Mouse (Mus musculus) megakaryocyte progenitor cell, adult 5-6 weeks (primary cell): ENCODE measurements around the gene Lifr. TPM values are rescaled to one million over a fixed set of nuclear protein-coding genes. Genes with fewer than 3 reads are reported as not detected.
A peak's percentile ranks its signal among the peaks of the same experiment; 100 is the strongest.

Experiments
- ATAC-seq: replicated peaks from 2 replicates; pipeline ENCODE4 v1.8.0; 2016; ENCODE audit warnings: mild to moderate bottlenecking, moderate TSS enrichment, inconsistent platforms; ENCODE audit not compliant: poor library complexity
- total RNA-seq, 2 experiments: library from RNA; stranded (forward) in 1 of 2; stranded (reverse) in 1 of 2; fragments of 157-497, 149-512 nt in 1 of 2; fragments of 200-1000 nt in 1 of 2; gene quantifications; 2 replicates each; pipeline versions ENCODE4 v1.2.3 to v1.2.4; 2015 to 2017

Lifr gene
- total RNA-seq (2015) (0.22 and 0.57 TPM in 2 replicates), total RNA-seq (2017) (0.25 and 0.27 TPM in 2 replicates)

DNA sequence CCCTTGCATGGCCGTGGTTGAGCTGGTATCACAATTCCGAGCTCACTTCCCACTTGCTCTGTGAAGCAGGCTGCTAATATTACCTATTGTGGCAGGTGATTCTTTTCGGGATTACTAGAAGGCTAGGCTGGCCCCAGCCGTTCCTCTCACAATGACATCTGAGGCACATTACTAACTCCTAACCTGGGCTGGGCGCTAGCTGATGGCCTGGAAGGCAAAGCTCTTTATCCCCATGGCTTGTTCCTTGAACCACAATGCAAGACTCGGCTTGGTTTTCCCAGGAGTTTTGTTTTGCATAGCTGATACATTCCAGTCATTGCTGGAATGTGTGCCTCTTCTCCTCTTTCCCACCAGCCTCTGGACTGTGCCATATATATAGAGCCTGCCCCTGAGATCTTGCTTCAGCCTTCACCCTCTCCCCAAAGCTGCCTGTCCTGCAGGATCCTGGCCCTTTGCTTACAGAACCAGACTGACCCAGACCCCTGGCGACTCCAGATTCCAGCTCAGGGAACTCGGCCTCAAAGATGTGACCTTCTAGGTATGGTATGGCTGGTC is at the start of gene Lifr:
Lifr (plus strand) TSS at position 404 of the 555 bp plus-strand sequence.
- ATAC-seq: no peak

DNA sequence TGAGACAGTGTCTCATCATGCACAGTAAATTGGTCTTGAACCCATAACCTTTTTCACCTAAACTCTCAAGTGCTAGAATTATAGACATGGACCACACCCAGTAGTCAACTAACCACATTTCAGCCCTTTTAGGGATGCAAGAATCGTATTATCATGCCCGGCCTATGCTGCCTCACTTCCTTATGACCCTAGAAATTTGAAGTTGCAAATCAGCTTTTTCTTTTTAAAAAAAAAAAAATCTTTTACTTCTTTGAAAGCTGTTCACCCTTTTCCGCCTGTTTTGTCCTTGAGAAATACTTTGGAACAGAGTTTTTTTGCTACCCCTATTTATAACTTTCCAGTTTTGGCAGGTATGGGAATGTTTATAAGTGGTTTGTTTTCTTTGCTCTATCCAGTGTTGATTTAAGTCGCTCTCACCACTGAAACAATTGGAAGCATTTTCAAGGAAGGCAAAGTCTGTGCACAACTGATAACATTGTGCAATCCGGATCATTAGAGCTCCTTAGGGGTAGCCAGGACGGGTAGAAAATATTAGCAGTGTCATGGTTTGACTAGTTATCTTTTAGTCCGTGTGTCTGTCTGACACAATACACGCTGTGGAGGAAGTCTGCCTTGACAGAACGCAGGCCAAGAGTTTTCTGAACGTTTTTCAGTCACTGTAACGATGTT is 46.2 kb upstream of the Lifr start:
- peak; percentile 68 for ATAC-seq

DNA sequence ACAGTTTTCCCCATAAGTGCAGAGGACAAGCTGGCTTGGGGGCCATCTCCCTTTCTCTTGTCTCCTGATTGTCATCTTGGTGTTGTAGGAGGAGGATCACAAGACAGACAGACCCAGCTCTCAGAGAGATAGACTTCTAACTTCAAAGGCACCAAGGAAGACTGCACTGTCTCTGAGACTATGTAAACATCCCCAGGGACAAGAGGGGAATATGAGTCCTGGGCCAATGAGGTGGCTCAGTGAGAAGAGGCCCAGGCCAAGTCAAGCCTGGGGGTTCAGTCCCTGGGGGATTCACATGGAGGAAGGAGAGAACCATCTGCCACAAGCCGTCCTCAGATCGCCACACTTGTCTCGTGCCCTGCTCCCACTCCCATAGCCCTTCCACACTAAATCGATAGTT is 45.4 kb upstream of the Lifr start:
- ATAC-seq: no peak

- no peak for ATAC-seq
These were observed 42.5 kb upstream of the Lifr start for GRCm38 (mm10) chr15:7047931-7048330.

GRCm38 (mm10) chr15:7048916-7049315 is 41.5 kb upstream of the Lifr start:
- no peak for ATAC-seq

GRCm38 (mm10) chr15:7051666-7052065 is 38.7 kb upstream of the Lifr start:
- no peak for ATAC-seq

- no peak for ATAC-seq
These were observed 38.3 kb upstream of the Lifr start for GRCm38 (mm10) chr15:7052117-7052516.

GRCm38 (mm10) chr15:7056851-7057250 is 33.6 kb upstream of the Lifr start:
- no peak for ATAC-seq

DNA sequence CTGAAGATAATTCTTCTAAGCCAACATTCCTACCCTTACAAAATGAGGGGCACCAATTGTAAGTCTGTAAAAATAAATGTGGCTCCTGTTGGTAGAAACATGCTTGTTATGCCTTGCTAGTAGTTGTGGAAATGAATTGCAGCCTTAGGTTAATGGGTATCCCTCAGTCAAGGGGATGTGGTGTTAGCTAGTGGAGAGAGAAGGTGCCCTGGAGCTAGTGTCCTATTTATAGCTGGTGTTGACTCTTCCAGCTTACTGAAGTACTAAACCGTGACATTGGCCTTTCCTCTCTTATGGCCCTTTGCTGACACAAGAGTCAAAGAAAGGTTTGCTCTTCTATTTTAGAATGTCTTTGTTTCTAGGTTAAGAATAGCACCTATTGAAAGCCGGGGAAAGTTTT is 29.9 kb upstream of the Lifr start:
- ATAC-seq: no peak

- ATAC-seq: no peak
These were observed 28.3 kb upstream of the Lifr start for GRCm38 (mm10) chr15:7061995-7062697.

DNA sequence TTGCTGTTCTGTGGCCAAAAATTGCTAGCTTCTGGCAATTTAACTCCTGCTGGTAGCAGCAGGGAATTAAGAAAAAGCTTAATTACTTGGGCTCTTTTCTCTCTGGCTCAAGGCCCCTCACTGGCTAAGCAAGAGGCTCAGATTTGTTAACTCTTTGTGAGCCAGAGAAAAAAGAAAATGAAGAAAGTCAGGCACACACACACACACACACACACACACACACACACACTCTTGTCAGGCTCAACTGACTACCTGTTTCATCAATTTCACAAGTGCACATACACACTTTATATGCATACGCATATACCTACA is 27.8 kb upstream of the Lifr start:
- ATAC-seq: no peak

DNA sequence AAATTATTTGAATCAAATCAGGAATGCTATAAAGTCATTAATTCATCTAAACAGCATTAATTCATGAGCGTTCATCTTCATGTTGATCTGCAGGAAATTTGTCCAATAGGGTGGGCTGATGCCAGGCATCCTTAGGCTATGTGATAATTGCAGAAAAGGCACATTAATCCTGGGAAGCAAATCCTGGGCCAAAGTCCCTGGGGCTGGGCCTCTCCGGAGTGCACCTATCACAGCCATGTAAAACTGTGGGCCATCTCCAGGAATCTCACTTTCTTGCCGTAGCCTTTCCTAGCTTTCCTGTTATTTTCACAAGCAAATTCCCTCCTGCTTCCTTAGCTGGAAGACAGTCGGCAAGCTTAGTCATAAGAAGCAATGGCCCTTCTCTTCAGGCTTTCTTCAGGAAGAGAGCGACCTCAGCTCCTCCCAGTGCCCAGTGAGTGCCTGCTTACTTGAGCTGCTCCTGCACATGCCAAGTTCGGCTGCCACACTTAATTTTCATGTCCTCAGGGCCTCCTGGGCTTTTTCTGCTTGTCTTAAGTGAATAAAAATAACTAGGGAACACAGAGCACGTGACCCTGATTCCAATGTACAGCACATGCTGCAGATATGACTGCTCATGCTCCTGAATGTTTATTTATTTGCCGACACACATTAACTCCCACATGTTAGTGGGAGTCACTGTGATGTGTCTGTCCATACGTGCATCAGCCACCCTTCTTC is 26.7 kb upstream of the Lifr start:
- no peak for ATAC-seq

DNA sequence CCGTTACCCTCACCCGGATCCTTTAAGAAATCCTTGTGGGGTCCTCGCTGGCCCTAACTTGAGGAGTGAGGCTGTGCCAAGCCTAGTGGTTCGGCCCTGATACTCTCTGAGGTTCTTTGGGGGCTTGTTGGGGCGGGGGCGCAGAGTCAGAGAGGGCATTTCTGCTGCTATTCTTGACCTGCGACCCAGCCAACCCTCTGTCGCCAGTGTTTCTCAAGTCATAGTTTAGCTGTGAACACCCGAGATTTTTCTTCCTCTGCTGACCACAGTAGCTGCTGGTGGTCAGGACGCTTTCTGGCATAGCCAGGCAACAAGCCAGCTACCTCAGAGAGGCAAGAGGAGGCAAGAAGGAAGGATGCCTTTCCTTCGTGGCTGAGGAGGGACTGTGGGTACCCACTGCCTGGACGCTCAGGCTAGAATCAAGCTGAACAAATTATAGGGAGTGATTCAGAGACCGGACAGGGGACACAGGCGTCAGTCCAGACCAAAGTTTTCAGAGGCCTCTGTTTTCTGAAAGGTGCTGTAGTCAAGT is 25.4 kb upstream of the Lifr start:
- no peak for ATAC-seq

DNA sequence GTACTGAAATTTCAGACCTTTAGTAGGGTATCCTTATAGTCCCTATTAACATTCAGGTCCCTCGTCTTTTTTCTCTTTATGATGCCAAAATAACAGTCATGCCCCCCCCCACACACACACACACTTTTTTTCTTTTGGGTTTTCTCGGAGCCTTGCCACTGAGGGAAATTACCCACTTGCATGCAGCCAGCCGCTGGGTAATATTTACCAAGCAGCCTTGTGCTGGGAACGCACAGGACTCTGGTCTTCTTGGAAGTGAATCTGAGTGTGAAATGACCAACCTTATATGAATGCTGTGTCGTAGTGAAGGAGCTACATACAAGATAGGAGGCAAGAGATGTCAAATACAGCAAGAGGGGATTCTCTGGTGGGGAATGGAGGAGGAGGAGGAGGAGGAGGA is 24.8 kb upstream of the Lifr start:
- ATAC-seq: no peak

GRCm38 (mm10) chr15:7066752-7067151 is 23.7 kb upstream of the Lifr start:
- no peak for ATAC-seq

GRCm38 (mm10) chr15:7069374-7069773 is 21.0 kb upstream of the Lifr start:
- no peak for ATAC-seq

DNA sequence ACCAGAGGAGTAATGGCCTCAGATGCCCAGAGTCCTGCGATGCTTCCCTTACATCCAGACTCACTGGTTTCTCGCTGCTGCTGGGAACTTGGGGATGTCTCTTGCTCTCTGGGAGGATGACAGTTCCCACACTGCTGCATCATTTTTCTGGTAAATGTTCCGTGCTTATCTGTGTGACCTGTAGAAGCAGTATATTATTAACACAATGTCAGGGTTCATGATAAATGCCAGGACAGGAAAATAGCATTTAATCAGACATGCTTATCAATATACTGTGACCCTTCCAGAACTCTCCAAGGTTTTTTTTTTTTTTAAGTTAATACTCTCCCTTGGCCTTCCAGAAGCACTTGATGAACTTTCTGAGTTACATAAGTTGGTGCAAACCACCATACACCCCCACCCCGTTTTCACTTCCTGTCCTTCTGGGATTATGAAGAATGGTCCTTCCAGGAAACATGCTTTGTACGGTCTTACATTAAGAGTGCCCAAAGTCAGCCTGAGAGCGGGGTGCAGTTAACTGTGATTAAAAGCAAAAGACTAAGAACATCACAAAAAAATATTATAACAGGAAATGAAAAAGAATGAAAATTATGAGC is 20.1 kb upstream of the Lifr start:
- ATAC-seq: no peak

DNA sequence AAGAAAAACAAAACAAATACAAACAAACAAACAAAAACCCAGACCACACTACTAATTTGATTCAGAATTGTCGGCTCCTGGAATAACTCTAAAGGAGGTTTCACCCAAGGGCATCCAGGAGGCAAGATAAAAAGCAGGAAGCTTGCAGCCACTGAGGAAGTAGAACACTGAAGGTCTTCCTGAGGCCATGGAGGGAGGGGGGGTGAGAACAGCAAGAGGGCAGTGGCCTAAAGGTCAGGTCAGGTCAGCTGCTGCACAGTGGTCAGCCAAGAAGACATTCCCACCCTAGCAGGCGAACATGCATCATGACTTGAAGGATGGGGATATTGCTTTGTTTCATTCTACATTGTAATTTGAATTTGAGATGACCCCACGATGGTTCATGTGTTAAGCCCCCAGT is 17.1 kb upstream of the Lifr start:
- peak; percentile 42; the same call in 1 of the 2 replicates for ATAC-seq

- ATAC-seq: no peak
These were observed 15.2 kb upstream of the Lifr start for GRCm38 (mm10) chr15:7075185-7075584.

- ATAC-seq: no peak
These were observed 12.1 kb upstream of the Lifr start for GRCm38 (mm10) chr15:7078356-7078755.
